Mouse (Mus musculus) lung, embryonic 14.5 days (tissue): ENCODE measurements around the gene Ros1. TPM values are rescaled to one million over a fixed set of nuclear protein-coding genes. Genes with fewer than 3 reads are reported as not detected.

Experiments
- ATAC-seq: fragments of 200-750 bp; cut with Nextera tagmentation; 2 replicates; pipeline ENCODE4 v1.8.0; 2017; ENCODE audit warnings: mild to moderate bottlenecking, moderate TSS enrichment, moderate library complexity; ENCODE audit not compliant: insufficient read depth
- DNase-seq: peaks from one replicate; pipeline ENCODE4 v3.0.0-alpha.2; 2015
- H3K27ac ChIP-seq: fragments of 300-500 bp; sonication (generic); 2 replicates; pipeline ENCODE4 v1.5.1; 2014; ENCODE audit warnings: low read depth, mild to moderate bottlenecking, moderate library complexity
- H3K27me3 ChIP-seq: fragments of 300-500 bp; sonication (generic); 2 replicates; pipeline ENCODE4 v1.6.1; 2014; ENCODE audit warnings: low read length, control low read depth; ENCODE audit not compliant: insufficient read depth
- H3K36me3 ChIP-seq: fragments of 300-500 bp; sonication (generic); 2 replicates; pipeline ENCODE4 v1.6.1; 2014; ENCODE audit warnings: control low read depth; ENCODE audit not compliant: insufficient read depth
- H3K4me1 ChIP-seq: fragments of 300-500 bp; sonication (generic); 2 replicates; pipeline ENCODE4 v1.6.1; 2014; ENCODE audit warnings: antibody characterized with exemption, control low read depth; ENCODE audit not compliant: insufficient read depth
- H3K4me2 ChIP-seq: fragments of 300-500 bp; sonication (generic); 2 replicates; pipeline ENCODE4 v1.6.1; 2014; ENCODE audit warnings: mild to moderate bottlenecking
- H3K4me3 ChIP-seq: fragments of 300-500 bp; sonication (generic); 2 replicates; pipeline ENCODE4 v1.5.1; 2014; ENCODE audit warnings: low read depth, low read length
- H3K9ac ChIP-seq: fragments of 300-500 bp; sonication (generic); 2 replicates; pipeline ENCODE4 v1.6.1; 2014
- H3K9me3 ChIP-seq: fragments of 300-500 bp; sonication (generic); 2 replicates; pipeline ENCODE4 v1.6.1; 2016; ENCODE audit warnings: low read depth, low read length, control low read depth
- CTCF ChIP-seq: IDR thresholded peaks from 2 replicates; pipeline ENCODE4 v1.5.1; 2016; ENCODE audit warnings: antibody characterized with exemption, low read depth
- WGBS: fragments of 180-500 bp; shearing (Covaris S2); extraction: QIAGEN DNeasy Blood & Tissue Kit; methylation state at CpG from one replicate; pipeline ENCODE4 v1.1.7; 2014; 5-methylcytosine and 5-hydroxymethylcytosine counted together
- polyA plus RNA-seq: library from polyadenylated mRNA; unstranded; fragments of >200 nt; fragmentation: Nextera tagmentation; extraction: Ambion mirVana; gene quantifications from 2 replicates; pipeline ENCODE4 v1.2.1, GENCODE M21; 2014

The Ros1 gene
- polyA plus RNA-seq, 1 experiment from 2014 or later = 0.07 TPM

DNA sequence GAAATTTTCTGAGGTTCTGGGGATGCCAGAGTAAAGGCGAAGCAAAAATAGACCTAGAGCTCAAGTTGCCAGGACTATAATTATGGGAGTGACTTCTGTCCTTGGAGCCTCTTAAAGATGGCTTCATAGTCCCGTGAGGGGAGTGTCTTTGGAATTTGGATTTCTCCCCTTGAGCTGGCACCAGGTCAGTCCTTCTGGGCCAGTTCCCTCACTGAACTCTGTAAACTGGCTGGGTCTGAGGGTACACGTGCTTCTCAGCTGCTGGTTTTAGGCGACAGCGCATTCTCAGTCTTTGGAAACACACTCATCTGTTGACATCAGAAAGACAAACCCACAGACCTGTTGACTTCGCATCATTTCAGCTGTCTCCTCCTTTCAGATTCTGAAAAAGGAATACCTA, 108.4 kb downstream of the Ros1 start:
- WGBS = 76% methylated on average over 6 of the region's 6 CpGs
- no peaks in the 10 kb centered on the region for H3K36me3 ChIP-seq
- H3K4me2 ChIP-seq = no peak overlapping the region
- H3K27me3 ChIP-seq = no peaks in the 10 kb centered on the region
- no peak overlapping the region for H3K9ac ChIP-seq
- no peak for TF ChIP-seq CTCF
- no peak for DNase-seq
- H3K27ac ChIP-seq = no peak overlapping the region
- ATAC-seq = no peak
- no peaks in the 10 kb centered on the region for H3K9me3 ChIP-seq
- no peaks in the 10 kb centered on the region for H3K4me1 ChIP-seq
- H3K4me3 ChIP-seq = no peak overlapping the region

DNA sequence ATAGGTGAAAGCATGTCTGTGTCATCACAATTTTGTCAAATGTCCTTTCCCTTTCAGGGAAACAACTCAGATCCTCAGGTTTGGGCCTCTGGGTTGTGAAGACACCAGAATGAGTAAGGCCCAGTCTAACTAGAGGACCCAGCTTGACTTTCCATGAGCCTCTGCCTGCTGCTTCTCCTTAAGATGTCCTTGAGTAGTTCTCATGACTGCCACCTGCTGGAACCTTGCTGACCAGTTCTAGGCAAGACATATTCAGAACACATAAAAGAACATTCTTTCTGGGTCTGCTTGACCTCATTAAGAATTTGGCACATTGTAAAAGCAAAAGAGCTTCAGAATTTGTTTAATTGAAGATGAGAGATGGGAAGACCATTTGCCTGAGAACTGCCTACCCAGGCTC, 122.6 kb downstream of the Ros1 start:
- no peaks in the 10 kb centered on the region for H3K4me1 ChIP-seq
- no peak overlapping the region for H3K4me3 ChIP-seq
- no peaks in the 10 kb centered on the region for H3K27me3 ChIP-seq
- no peak overlapping the region for H3K27ac ChIP-seq
- no peaks in the 10 kb centered on the region for H3K9me3 ChIP-seq
- H3K36me3 ChIP-seq = no peaks in the 10 kb centered on the region
- no peak overlapping the region for H3K4me2 ChIP-seq
- peak; percentile 82 for DNase-seq
- no peak overlapping the region for H3K9ac ChIP-seq
- TF ChIP-seq CTCF = peak; percentile 64
- no peak for ATAC-seq

DNA sequence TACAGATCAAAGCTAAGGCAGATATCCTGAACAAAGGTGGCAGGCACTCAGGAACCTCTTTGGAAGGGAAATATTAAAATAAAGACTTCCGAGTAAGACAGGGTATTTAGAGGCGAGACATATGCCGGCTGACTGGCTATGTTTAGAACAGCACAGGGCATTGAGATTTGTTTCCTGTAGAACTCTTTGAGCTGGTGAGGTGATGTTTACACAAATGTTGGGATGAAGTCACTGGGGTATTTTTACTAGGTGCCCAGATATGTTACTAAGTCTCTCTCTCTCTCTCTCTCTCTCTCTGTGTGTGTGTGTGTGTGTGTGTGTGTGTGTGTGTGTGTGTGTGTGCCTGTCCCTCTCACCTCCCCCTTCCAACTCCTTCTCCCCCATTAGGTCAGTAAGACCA, 146.8 kb downstream of the Ros1 start:
- TF ChIP-seq CTCF = no peak
- DNase-seq = peak; percentile 17
- 46% methylated on average over 3 of the region's 3 CpGs for WGBS
- H3K4me1 ChIP-seq = no peaks in the 10 kb centered on the region
- H3K9me3 ChIP-seq = no peaks in the 10 kb centered on the region
- H3K27ac ChIP-seq = no peak overlapping the region
- H3K36me3 ChIP-seq = no peaks in the 10 kb centered on the region
- no peak overlapping the region for H3K4me3 ChIP-seq
- H3K27me3 ChIP-seq = no peaks in the 10 kb centered on the region
- no peak overlapping the region for H3K9ac ChIP-seq
- ATAC-seq = no peak
- no peak overlapping the region for H3K4me2 ChIP-seq

DNA sequence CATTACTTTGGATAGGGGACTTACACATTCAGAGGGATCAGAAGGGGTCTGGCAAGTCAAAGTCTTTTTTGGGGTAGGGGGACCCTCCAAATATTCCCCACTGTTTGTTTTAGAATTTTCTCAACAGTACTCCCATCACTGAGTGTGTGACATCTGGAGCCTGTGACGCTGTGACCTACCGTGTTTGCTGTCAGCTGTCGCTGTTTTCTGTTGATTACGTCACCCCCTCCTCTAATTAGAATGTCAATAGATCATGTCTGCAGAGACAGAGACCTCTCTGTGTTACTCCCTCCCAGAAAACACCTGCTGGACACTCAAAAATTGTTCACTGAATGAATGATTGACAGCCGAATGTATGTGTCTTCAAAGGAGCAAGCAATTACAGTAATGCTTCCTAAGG, 152.0 kb downstream of the Ros1 start:
- Histone ChIP-seq H3K9ac (no peak overlapping the region), H3K36me3 (no peaks in the 10 kb centered on the region), H3K27me3 (no peaks in the 10 kb centered on the region), H3K4me3 (no peak overlapping the region), H3K4me2 (no peak overlapping the region), H3K9me3 (no peaks in the 10 kb centered on the region), H3K27ac (no peak overlapping the region), H3K4me1 (no peaks in the 10 kb centered on the region)
- ATAC-seq (no peak), DNase-seq (no peak)
- no peak for TF ChIP-seq CTCF
- 64% methylated on average over 5 of the region's 5 CpGs for WGBS

DNA sequence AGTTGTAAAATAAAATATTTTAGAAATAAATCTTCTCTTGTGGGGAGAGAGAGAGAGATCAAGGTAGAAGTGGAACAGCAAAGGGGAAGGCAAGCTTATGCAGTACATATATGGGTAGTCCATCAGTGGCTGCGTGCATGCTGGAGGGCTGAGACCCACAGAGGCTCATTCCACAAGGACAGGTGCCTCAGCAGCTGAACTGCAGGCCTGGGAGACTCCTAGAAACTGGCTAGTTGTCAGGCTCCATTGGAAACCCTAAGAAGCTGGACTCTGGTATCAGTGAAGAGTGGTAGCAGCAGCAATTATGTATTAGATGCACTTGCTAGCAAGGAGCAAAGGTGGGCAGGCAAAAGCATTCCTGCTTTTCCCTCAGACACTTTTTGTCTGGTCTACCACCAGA, 155.7 kb downstream of the Ros1 start:
- H3K36me3 ChIP-seq = no peaks in the 10 kb centered on the region

DNA sequence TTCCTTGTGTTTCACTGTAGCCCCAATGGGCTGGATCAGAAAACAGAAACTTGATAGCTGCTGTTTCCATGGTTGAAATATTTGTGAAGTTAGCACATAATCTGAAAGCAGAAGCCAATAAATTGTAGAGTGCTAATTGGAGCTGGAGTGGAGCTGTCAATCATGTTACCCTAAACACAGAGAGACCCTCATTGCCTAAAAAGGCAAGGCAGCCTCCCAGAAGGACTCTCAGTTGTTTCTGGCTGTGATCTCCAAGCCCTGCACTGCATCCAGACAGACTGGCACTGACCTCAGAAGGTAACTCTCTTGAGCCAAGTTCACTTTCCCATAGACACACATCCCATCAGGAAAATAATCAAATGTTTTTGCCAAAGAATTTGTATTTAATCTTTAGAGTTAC, 161.3 kb downstream of the Ros1 start:
- Histone ChIP-seq H3K9me3 (no peaks in the 10 kb centered on the region), H3K4me3 (no peak overlapping the region), H3K27ac (no peak overlapping the region), H3K36me3 (no peaks in the 10 kb centered on the region), H3K4me2 (no peak overlapping the region), H3K27me3 (peaks cover 17% of the 10 kb centered on the region), H3K9ac (no peak overlapping the region), H3K4me1 (no peaks in the 10 kb centered on the region)
- DNase-seq = no peak
- ATAC-seq = no peak
- TF ChIP-seq CTCF = no peak

More for the DNA sequence above, 155.7 kb downstream of the Ros1 start:
- DNase-seq (no peak), ATAC-seq (no peak)
- Histone ChIP-seq H3K4me2 (no peak overlapping the region), H3K27ac (no peak overlapping the region), H3K27me3 (no peaks in the 10 kb centered on the region), H3K9me3 (no peaks in the 10 kb centered on the region), H3K4me1 (no peaks in the 10 kb centered on the region), H3K4me3 (no peak overlapping the region), H3K9ac (no peak overlapping the region)
- TF ChIP-seq CTCF = no peak
- WGBS = 74% methylated on average over 1 of the region's 1 CpGs

DNA sequence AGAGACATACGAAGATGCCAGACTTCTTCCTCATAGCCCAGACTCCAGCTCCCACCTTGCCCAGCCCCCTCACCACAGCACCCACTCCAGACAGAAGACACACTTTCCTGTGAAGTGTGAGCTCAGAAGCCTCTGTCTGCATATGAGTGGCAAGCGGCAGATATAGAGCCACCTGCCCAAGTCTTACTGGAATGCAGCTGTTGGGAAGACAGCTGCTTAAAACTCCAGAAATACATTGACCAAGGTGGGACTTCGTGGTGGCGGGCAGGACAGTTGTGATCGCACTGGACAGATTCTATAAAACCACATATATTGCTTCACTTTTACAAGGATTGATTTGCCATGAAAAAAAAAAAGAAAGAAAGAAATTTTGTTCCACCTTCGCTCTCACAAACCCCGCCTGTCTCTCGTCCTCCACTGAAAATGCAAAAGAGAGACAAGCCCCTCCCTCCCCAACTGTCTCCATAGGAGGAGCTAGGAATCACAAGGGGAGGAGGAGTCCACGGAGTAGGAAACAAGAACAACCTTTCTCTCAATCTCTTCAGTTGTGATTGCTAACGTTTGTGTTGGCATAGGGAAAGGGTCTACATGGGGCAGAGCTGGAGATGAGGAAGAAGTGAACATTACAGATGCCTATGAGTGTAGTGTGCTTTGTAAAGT, 165.5 kb downstream of the Ros1 start:
- H3K4me1 ChIP-seq = no peaks in the 10 kb centered on the region
- H3K4me2 ChIP-seq = no peak overlapping the region
- DNase-seq (no peak), ATAC-seq (no peak)
- peaks cover 58% of the 10 kb centered on the region for H3K27me3 ChIP-seq
- no peak overlapping the region for H3K27ac ChIP-seq
- H3K9me3 ChIP-seq = no peaks in the 10 kb centered on the region
- H3K9ac ChIP-seq = no peak overlapping the region
- H3K36me3 ChIP-seq = no peaks in the 10 kb centered on the region
- TF ChIP-seq CTCF = no peak
- WGBS = 1% methylated on average over 10 of the region's 10 CpGs
- no peak overlapping the region for H3K4me3 ChIP-seq
